ENCODE assay signal across 30 mouse cellular contexts in the genomic region with DNA sequence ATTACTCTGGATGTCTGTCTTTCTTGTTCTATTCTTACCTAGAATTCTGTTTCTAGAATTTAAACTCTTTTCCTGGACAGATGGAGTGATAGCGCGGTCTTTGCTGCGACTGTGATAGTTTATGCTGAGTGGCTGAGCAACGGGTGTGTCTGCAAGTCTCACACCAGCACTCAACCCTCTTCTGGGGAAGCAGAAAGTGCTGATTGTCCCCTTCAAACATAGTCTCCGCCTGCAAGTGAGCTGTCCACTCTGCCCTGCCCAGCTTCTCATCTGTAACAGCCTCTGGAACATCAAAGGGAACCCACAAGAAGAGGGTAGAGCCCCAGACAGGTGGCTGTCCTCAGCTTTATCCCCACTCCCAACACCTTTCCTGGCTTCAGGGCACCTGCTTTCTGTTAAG. TPM values are rescaled to one million over a fixed set of nuclear protein-coding genes. Genes with fewer than 3 reads are reported as not detected.
DNase-seq lines count a peak whose midpoint lies in the region; ATAC-seq and TF ChIP-seq lines count a peak whose summit lies in the region.
"Had no signal": no experiment of that assay in that cellular context is flagged by ENCODE, and none has a peak within 500 bp of the region (broad histone marks: within the 10 kb centered on the region; RNA-seq: fewer than 3 reads in every experiment).

No protein-coding gene starts in this region.

- H3K27ac ChIP-seq in heart, embryonic 12.5 days (ENCODE audit: poor library complexity, severe bottlenecking): peak overlapping the region; percentile 67
- peak overlapping the region; percentile 79 for H3K27ac ChIP-seq in heart, embryonic 15.5 days
- H3K27ac ChIP-seq in heart, postnatal 0 days (ENCODE audit: low read depth): peak overlapping the region; percentile 7; the same call in 1 of the 2 replicates
- H3K27ac ChIP-seq: embryonic facial prominence, embryonic 10.5 days; embryonic facial prominence, embryonic 13.5 days; forebrain, embryonic 12.5 days; forebrain, embryonic 15.5 days; hindbrain, embryonic 14.5 days; hindbrain, postnatal 0 days had no signal

- intact Hi-C loops in heart, postnatal 36 days (cut with DNase I): no loop called here

- 33% methylated on average over 5 of the region's 5 CpGs for WGBS in heart, embryonic 12.5 days
- WGBS in heart, embryonic 15.5 days: 33% methylated on average over 5 of the region's 5 CpGs
- WGBS in heart, postnatal 0 days: 33% methylated on average over 5 of the region's 5 CpGs

- H3K4me2 ChIP-seq in heart, embryonic 12.5 days: no peak overlapping the region
- H3K4me2 ChIP-seq in heart, embryonic 15.5 days: no peak overlapping the region
- H3K4me2 ChIP-seq in heart, postnatal 0 days (ENCODE audit: low read depth, low read length): no peak overlapping the region
- H3K4me2 ChIP-seq: embryonic facial prominence, embryonic 13.5 days; forebrain, embryonic 12.5 days; forebrain, embryonic 15.5 days; hindbrain, embryonic 14.5 days had no signal

- H3K36me3 ChIP-seq in heart, embryonic 12.5 days: peaks cover 18% of the 10 kb centered on the region; the same call in 1 of the 2 replicates
- no peaks in the 10 kb centered on the region for H3K36me3 ChIP-seq in heart, embryonic 15.5 days
- H3K36me3 ChIP-seq in heart, postnatal 0 days (replicated peaks; ENCODE audit: control insufficient read depth, insufficient read depth, low read length): no peaks in the 10 kb centered on the region
- H3K36me3 ChIP-seq: embryonic facial prominence, embryonic 10.5 days; embryonic facial prominence, embryonic 13.5 days; forebrain, embryonic 12.5 days; forebrain, embryonic 15.5 days had no signal

- no peak overlapping the region for H3K4me3 ChIP-seq in heart, embryonic 12.5 days
- no peak overlapping the region for H3K4me3 ChIP-seq in heart, embryonic 15.5 days
- no peak overlapping the region for H3K4me3 ChIP-seq in heart, postnatal 0 days (ENCODE audit: low read depth, low read length)
- H3K4me3 ChIP-seq: embryonic facial prominence, embryonic 10.5 days; embryonic facial prominence, embryonic 13.5 days; erythroblast, embryonic 14.5 days; forebrain, embryonic 12.5 days; forebrain, embryonic 15.5 days had no signal

- TF ChIP-seq EP300 in heart, postnatal 0 days (IDR thresholded peaks at IDR 0.05; ENCODE audit: low read depth): no peak

- H3K9me3 ChIP-seq in heart, embryonic 12.5 days (replicated peaks): no peaks in the 10 kb centered on the region
- H3K9me3 ChIP-seq in heart, embryonic 15.5 days (replicated peaks): no peaks in the 10 kb centered on the region
- H3K9me3 ChIP-seq in heart, postnatal 0 days (replicated peaks; ENCODE audit: control insufficient read depth, low read length): no peaks in the 10 kb centered on the region
- H3K9me3 ChIP-seq: embryonic facial prominence, embryonic 10.5 days; embryonic facial prominence, embryonic 13.5 days; forebrain, embryonic 12.5 days; forebrain, embryonic 15.5 days; G1E had no signal

- TF ChIP-seq CTCF in heart, postnatal 0 days (IDR thresholded peaks at IDR 0.05; ENCODE audit: low read depth): no peak

- peaks cover 96% of the 10 kb centered on the region for H3K4me1 ChIP-seq in heart, embryonic 12.5 days (replicated peaks)
- peaks cover 96% of the 10 kb centered on the region for H3K4me1 ChIP-seq in heart, embryonic 15.5 days (replicated peaks)
- H3K4me1 ChIP-seq in heart, postnatal 0 days (ENCODE audit: control insufficient read depth, insufficient read depth): peaks cover 97% of the 10 kb centered on the region
- H3K4me1 ChIP-seq: forebrain, embryonic 15.5 days had no signal

- H3K9ac ChIP-seq in heart, embryonic 12.5 days: no peak overlapping the region
- no peak overlapping the region for H3K9ac ChIP-seq in heart, embryonic 15.5 days
- H3K9ac ChIP-seq in heart, postnatal 0 days (replicated peaks; ENCODE audit: low read depth, low read length): no peak overlapping the region
- H3K9ac ChIP-seq: embryonic facial prominence, embryonic 13.5 days; forebrain, embryonic 12.5 days; forebrain, embryonic 15.5 days; hindbrain, embryonic 14.5 days had no signal

- ATAC-seq in heart, embryonic 12.5 days (ENCODE audit: insufficient number of reproducible peaks, low FRiP score): no peak
- ATAC-seq in heart, embryonic 15.5 days (replicated peaks; ENCODE audit: insufficient number of reproducible peaks, insufficient read depth, low FRiP score, low read depth): no peak
- ATAC-seq in heart, postnatal 0 days (ENCODE audit: insufficient read depth, low read depth): no peak
- ATAC-seq: forebrain, embryonic 15.5 days; hindbrain, postnatal 0 days; inflammation-experienced regulatory T-cells, adult 6 months; intestine, embryonic 16.5 days had no signal

- H3K27me3 ChIP-seq in heart, embryonic 12.5 days (replicated peaks): no peaks in the 10 kb centered on the region
- H3K27me3 ChIP-seq in heart, embryonic 15.5 days: no peaks in the 10 kb centered on the region
- H3K27me3 ChIP-seq in heart, postnatal 0 days (ENCODE audit: control insufficient read depth, insufficient read depth, low read length): no peaks in the 10 kb centered on the region
- H3K27me3 ChIP-seq: CH12.LX; embryonic facial prominence, embryonic 13.5 days; forebrain, embryonic 12.5 days; forebrain, embryonic 15.5 days had no signal

- DNase-seq in heart, adult 11 months: peak; percentile 94
- DNase-seq in heart, postnatal 36 days: no peak
- DNase-seq in heart, postnatal 4 days: no peak
- no peak for DNase-seq in heart, adult 9 months (ENCODE audit: low spot score in 2 of 2)
- DNase-seq in heart, postnatal 0 days (ENCODE audit: low spot score): no peak
- no peak for DNase-seq in retina, embryonic 14.5 days (ENCODE audit: low spot score)
- DNase-seq: adrenal gland, adult 2 months; adrenal gland, postnatal 14 days; B cell, adult 2 months; cerebellum, adult 11-12 months; cerebellum, adult 8-10 months; cerebellum, postnatal 10 days; cerebellum, postnatal 36 days; embryo, embryonic 11 days; gastrocnemius, postnatal 10 days; kidney, adult 18-20 months; kidney, adult 9 months had no signal

RNA-seq across cellular contexts. Expression of a gene that starts 19.7 kb away (rescaled TPM):
- 10 to 100 TPM; 74.2 to 80.7 TPM for total RNA-seq in heart, postnatal 36 days (2021)
- polyA plus RNA-seq in heart, embryonic 12.5 days (2016; fragmentation: Nextera tagmentation; extraction: Ambion mirVana): 113 and 122 TPM in 2 replicates
- 100 to 1,000 TPM; 107 to 115 TPM for total RNA-seq in heart, postnatal 4 days (2021)
- 90.4 and 98.4 TPM in 2 replicates for polyA plus RNA-seq in heart, embryonic 15.5 days (2015; fragmentation: Nextera tagmentation; extraction: Ambion mirVana)
- 88.6 and 94.0 TPM in 2 replicates for total RNA-seq in heart, postnatal 0 days (2014; rRNA removed; ENCODE audit: low replicate concordance)
- 103 and 116 TPM in 2 replicates for polyA plus RNA-seq in heart, postnatal 0 days (2015; fragmentation: Nextera tagmentation; extraction: Ambion mirVana)

RNA-seq across cellular contexts. Expression of a gene that starts 55.5 kb away (rescaled TPM):
- 10 to 100 TPM; 14.4 to 21.4 TPM for total RNA-seq in heart, postnatal 36 days (2021)
- 126 and 135 TPM in 2 replicates for polyA plus RNA-seq in heart, embryonic 12.5 days (2016; fragmentation: Nextera tagmentation; extraction: Ambion mirVana)
- 10 to 100 TPM; 65.0 to 65.2 TPM for total RNA-seq in heart, postnatal 4 days (2021)
- polyA plus RNA-seq in heart, embryonic 15.5 days (2015; fragmentation: Nextera tagmentation; extraction: Ambion mirVana): 89.9 and 105 TPM in 2 replicates
- total RNA-seq in heart, postnatal 0 days (2014; rRNA removed; ENCODE audit: low replicate concordance): 16.6 and 17.9 TPM in 2 replicates
- polyA plus RNA-seq in heart, postnatal 0 days (2015; fragmentation: Nextera tagmentation; extraction: Ambion mirVana): 57.1 and 57.5 TPM in 2 replicates

Comparison
In these comparisons a context has a peak if more than half of its experiments do, and no peak if none do; other contexts are left out.
1. H3K27ac ChIP-seq: peak in every context shown above with its lines; median percentile 79 in heart, embryonic 15.5 days; 67 in heart, embryonic 12.5 days; 7 in heart, postnatal 0 days.